Mouse (Mus musculus) kidney, embryonic 14.5 days (tissue): ENCODE measurements around the gene Adam33. TPM values are rescaled to one million over a fixed set of nuclear protein-coding genes. Genes with fewer than 3 reads are reported as not detected.
"Not testable (repeated sequence)": the region's sequence is repeated elsewhere in the genome, so short reads cannot be mapped to it uniquely, and the experiment has no call there.

Experiments
- ATAC-seq: fragments of 200-750 bp; cut with Nextera tagmentation; 2 replicates; pipeline ENCODE4 v1.8.0; 2017; ENCODE audit warnings: moderate number of reproducible peaks, mild to moderate bottlenecking, moderate TSS enrichment, moderate library complexity; ENCODE audit not compliant: low FRiP score, low TSS enrichment
- H3K27ac ChIP-seq: fragments of 300-500 bp; sonication (generic); 2 replicates; pipeline ENCODE4 v1.5.1; 2014; ENCODE audit warnings: low read depth, mild to moderate bottlenecking, low read length, moderate library complexity, mixed read lengths
- H3K27me3 ChIP-seq: fragments of 300-500 bp; sonication (generic); 2 replicates; pipeline ENCODE4 v1.6.1; 2014; ENCODE audit warnings: mild to moderate bottlenecking, low read length; ENCODE audit not compliant: control insufficient read depth, insufficient read depth
- H3K36me3 ChIP-seq: fragments of 300-500 bp; sonication (generic); 2 replicates; pipeline ENCODE4 v1.6.1; 2014; ENCODE audit warnings: low read length, mixed read lengths; ENCODE audit not compliant: control insufficient read depth, insufficient read depth
- H3K4me1 ChIP-seq: fragments of 300-500 bp; sonication (generic); 2 replicates; pipeline ENCODE4 v1.6.1; 2014; ENCODE audit warnings: low read length, mixed read lengths; ENCODE audit not compliant: control insufficient read depth, insufficient read depth
- H3K4me2 ChIP-seq: fragments of 300-500 bp; sonication (generic); replicated peaks from 2 replicates; pipeline ENCODE4 v1.6.1; 2014; ENCODE audit warnings: low read depth, mild to moderate bottlenecking, low read length
- H3K4me3 ChIP-seq: fragments of 300-500 bp; sonication (generic); 2 replicates; pipeline ENCODE4 v1.5.1; 2014; ENCODE audit warnings: mild to moderate bottlenecking, low read length
- H3K9ac ChIP-seq: fragments of 300-500 bp; sonication (generic); 2 replicates; pipeline ENCODE4 v1.6.1; 2014; ENCODE audit warnings: low read depth, mild to moderate bottlenecking, low read length, moderate library complexity
- H3K9me3 ChIP-seq: fragments of 300-500 bp; sonication (generic); 2 replicates; pipeline ENCODE4 v1.6.1; 2016; ENCODE audit warnings: low read length; ENCODE audit not compliant: control insufficient read depth
- WGBS: fragments of 180-500 bp; shearing (Covaris S2); extraction: QIAGEN DNeasy Blood & Tissue Kit; methylation state at CpG from one replicate; pipeline ENCODE4 v1.1.7; 2014; 5-methylcytosine and 5-hydroxymethylcytosine counted together
- polyA plus RNA-seq: library from polyadenylated mRNA; unstranded; fragments of >200 nt; fragmentation: Nextera tagmentation; extraction: Ambion mirVana; gene quantifications from 2 replicates; pipeline ENCODE4 v1.2.1, GENCODE M21; 2014

Gene Adam33
- polyA plus RNA-seq: 0.89 and 1.0 TPM in 2 replicates

DNA sequence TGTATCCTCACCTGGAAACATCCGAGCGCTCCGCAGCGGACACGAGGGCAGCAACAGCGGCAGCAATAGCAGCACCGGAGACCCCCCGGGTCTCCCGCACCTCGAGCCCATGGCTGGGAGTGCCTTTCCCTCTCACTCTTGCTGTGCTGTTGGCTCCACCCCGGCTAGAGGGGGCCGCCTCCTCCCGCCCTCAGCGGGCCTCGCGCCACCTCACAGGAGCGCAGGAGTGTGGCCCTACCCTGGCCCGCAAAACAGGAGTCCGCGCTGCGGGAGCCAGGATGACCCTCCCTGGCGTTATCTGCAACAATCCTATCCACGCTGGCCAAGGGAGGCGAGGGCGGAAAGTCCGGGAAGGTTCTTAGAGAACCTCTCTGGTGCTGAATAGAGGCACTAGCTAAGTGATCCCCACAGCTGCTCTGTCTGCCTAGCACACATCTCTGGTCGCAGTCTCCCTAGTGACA is at the start of gene Adam33:
Gene Adam33, minus strand, starts transcription at position 411 of the 461 bp plus-strand sequence.
- Histone ChIP-seq H3K27me3 (peaks cover 21% of the 10 kb centered on the region; the same call in 1 of the 2 replicates), H3K36me3 (no peaks in the 10 kb centered on the region), H3K9ac (peak within 1 kb of the TSS; percentile 25), H3K9me3 (no peaks in the 10 kb centered on the region), H3K4me1 (peaks cover 12% of the 10 kb centered on the region), H3K27ac (no peak within 1 kb of the TSS), H3K4me3 (peak within 1 kb of the TSS; percentile 20), H3K4me2 (peak within 1 kb of the TSS; percentile 45)
- ATAC-seq: peak; percentile 56
- WGBS: 4% methylated on average over 23 of the region's 27 CpGs

DNA sequence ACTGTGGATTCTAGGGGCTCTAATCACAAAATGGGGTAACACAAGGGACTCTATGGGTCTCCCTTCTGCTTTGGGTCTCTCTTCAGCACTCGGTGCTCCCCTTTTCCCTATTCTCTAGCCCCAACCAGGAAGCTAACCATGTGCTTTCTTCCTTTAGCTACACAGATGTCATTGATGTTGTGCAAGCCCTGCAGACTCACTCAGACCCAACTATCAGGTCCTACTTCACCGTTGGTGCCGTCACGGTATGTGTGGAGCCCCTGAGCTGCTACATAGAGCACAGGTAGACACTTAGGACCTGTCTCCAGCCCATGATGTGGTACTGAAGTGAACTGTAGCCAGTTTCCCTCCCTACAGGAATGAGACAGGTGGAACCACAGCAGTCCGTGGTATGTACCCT is 42.4 kb upstream of the Adam33 start:
- no peaks in the 10 kb centered on the region for H3K27me3 ChIP-seq
- WGBS: 91% methylated on average over 5 of the region's 5 CpGs
- no peak for ATAC-seq

DNA sequence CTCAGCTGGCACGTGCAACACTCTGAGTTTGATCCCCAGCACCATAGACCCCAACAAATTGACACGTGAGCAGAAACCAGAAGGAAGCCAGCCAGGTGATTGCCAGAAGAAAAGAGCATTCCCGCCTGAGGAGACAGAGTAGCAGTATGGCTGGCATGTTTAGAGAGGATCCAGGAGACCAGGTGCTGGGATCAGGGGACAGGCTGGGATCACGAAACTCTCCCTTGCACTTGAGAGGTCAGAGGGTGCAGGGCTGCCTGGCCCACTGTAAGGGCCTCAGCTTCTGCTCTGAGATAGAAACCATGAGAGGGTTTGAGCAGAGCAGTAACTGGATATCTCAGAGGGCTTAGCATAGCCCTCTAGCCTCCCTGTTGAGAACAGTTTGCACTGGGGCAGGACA is 41.4 kb upstream of the Adam33 start:
- not testable (repeated sequence) for H3K9ac ChIP-seq, H3K4me2 ChIP-seq, H3K27ac ChIP-seq, H3K4me1 ChIP-seq, H3K27me3 ChIP-seq, H3K4me3 ChIP-seq, H3K9me3 ChIP-seq, H3K36me3 ChIP-seq
- peak; percentile 46; the same call in 1 of the 2 replicates for ATAC-seq
- WGBS: 53% methylated on average over 4 of the region's 4 CpGs

More for the DNA sequence above, 42.4 kb upstream of the Adam33 start:
- no peak overlapping the region for H3K4me3 ChIP-seq
- no peaks in the 10 kb centered on the region for H3K9me3 ChIP-seq
- no peak overlapping the region for H3K27ac ChIP-seq
- no peak overlapping the region for H3K9ac ChIP-seq
- H3K4me1 ChIP-seq: no peaks in the 10 kb centered on the region
- no peak overlapping the region for H3K4me2 ChIP-seq
- no peaks in the 10 kb centered on the region for H3K36me3 ChIP-seq

DNA sequence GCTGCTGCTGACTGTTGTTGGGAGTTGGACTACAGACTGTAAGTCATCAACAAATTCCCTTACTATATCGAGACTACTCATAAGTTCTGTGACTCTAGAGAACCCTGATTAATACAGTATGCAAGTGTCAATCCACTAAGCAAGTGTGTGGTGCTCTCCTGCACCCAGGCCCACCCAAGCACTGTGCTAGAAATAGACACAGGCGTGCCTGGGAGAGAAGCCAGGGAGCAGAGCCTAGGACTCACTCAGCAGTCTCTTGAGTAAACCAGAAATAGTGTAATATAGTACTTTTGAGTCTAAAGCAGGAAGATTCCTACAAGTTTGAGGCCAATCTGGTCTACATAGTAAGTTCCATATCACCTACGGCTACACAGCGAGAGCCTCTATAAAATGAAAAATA is 40.4 kb upstream of the Adam33 start:
- no peaks in the 10 kb centered on the region for H3K27me3 ChIP-seq

GRCm38 (mm10) chr2:131101530-131101929 is 37.9 kb upstream of the Adam33 start:
- H3K4me2 ChIP-seq: no peak overlapping the region
- no peak overlapping the region for H3K27ac ChIP-seq
- WGBS: 76% methylated on average over 3 of the region's 3 CpGs
- no peak for ATAC-seq
- no peaks in the 10 kb centered on the region for H3K27me3 ChIP-seq
- no peaks in the 10 kb centered on the region for H3K9me3 ChIP-seq
- peaks cover 2% of the 10 kb centered on the region; the same call in 1 of the 2 replicates for H3K4me1 ChIP-seq
- no peak overlapping the region for H3K9ac ChIP-seq
- H3K36me3 ChIP-seq: no peaks in the 10 kb centered on the region
- H3K4me3 ChIP-seq: no peak overlapping the region

More for the DNA sequence above, 40.4 kb upstream of the Adam33 start:
- no peak overlapping the region for H3K4me2 ChIP-seq
- no peak overlapping the region for H3K4me3 ChIP-seq
- no peak for ATAC-seq
- H3K4me1 ChIP-seq: no peaks in the 10 kb centered on the region
- H3K36me3 ChIP-seq: no peaks in the 10 kb centered on the region
- no peaks in the 10 kb centered on the region for H3K9me3 ChIP-seq
- H3K9ac ChIP-seq: no peak overlapping the region
- H3K27ac ChIP-seq: no peak overlapping the region
- WGBS: 90% methylated on average over 4 of the region's 4 CpGs

DNA sequence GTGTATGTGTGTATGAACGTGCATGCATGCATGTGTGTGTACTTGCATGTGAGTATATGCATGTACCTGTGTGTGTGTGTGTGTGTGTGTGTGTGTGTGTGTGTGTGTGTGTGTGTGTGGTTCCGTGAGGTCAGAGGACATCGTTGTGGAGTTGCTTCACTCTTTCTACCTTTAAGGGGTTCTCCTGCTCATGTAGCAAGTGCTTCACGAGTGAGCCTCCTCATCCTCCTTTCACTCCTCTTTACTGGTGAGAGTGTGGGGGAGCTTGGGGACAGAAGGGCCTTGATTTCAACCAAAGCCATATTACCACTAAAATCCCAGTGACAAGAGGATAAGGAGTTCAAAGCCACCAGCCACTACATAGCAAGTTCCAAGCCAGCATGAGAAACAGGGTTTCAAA is 33.5 kb upstream of the Adam33 start:
- ATAC-seq: no peak
- H3K36me3 ChIP-seq: no peaks in the 10 kb centered on the region
- H3K4me3 ChIP-seq: no peak overlapping the region
- no peak overlapping the region for H3K4me2 ChIP-seq
- peak overlapping the region; percentile 92 for H3K27ac ChIP-seq
- H3K27me3 ChIP-seq: no peaks in the 10 kb centered on the region
- WGBS: 69% methylated on average over 4 of the region's 4 CpGs
- H3K9ac ChIP-seq: no peak overlapping the region
- no peaks in the 10 kb centered on the region for H3K9me3 ChIP-seq
- H3K4me1 ChIP-seq: peaks cover 5% of the 10 kb centered on the region; the same call in 1 of the 2 replicates

GRCm38 (mm10) chr2:131096101-131096795 is 32.6 kb upstream of the Adam33 start:
- WGBS: 3% methylated on average over 9 of the region's 9 CpGs
- peak overlapping the region; percentile 31 for H3K4me2 ChIP-seq
- ATAC-seq: peak; percentile 91
- no peaks in the 10 kb centered on the region for H3K36me3 ChIP-seq
- H3K27ac ChIP-seq: peak overlapping the region; percentile 92
- H3K9ac ChIP-seq: no peak overlapping the region; the same call in 1 of the 2 replicates
- H3K9me3 ChIP-seq: no peaks in the 10 kb centered on the region
- peak overlapping the region; percentile 16; the same call in 1 of the 2 replicates for H3K4me3 ChIP-seq
- H3K27me3 ChIP-seq: no peaks in the 10 kb centered on the region
- peaks cover 5% of the 10 kb centered on the region; the same call in 1 of the 2 replicates for H3K4me1 ChIP-seq

DNA sequence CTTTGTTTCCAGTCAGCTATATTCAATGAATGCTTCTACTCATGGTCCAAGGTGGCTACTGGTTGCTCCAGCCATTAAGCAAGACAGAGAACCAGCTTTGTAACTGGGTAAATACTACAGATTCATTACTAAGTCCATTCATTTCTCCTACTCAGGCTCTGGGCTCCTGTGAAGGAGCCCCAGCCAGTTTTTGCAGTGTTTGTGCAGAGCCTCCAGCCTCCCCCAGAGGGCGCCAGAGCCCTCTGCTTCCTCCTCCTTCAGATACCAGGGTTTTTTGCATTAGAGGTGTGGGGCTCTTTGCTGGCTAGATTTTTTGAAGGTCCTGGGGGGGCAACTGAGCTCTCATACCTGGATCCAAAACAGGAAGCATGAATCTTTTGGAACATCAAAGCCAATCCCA is 31.2 kb upstream of the Adam33 start:
- H3K36me3 ChIP-seq: no peaks in the 10 kb centered on the region
- no peak overlapping the region for H3K4me3 ChIP-seq
- no peak overlapping the region for H3K27ac ChIP-seq
- no peaks in the 10 kb centered on the region for H3K9me3 ChIP-seq
- no peak overlapping the region for H3K4me2 ChIP-seq
- H3K4me1 ChIP-seq: peaks cover 5% of the 10 kb centered on the region; the same call in 1 of the 2 replicates
- H3K27me3 ChIP-seq: no peaks in the 10 kb centered on the region
- ATAC-seq: peak; percentile 33
- WGBS: 0% methylated on average over 1 of the region's 1 CpGs
- H3K9ac ChIP-seq: no peak overlapping the region

GRCm38 (mm10) chr2:131093577-131093976 is 30.0 kb upstream of the Adam33 start:
- no peak overlapping the region for H3K9ac ChIP-seq
- no peaks in the 10 kb centered on the region for H3K9me3 ChIP-seq
- peaks cover 5% of the 10 kb centered on the region; the same call in 1 of the 2 replicates for H3K4me1 ChIP-seq
- no peaks in the 10 kb centered on the region for H3K36me3 ChIP-seq
- 79% methylated on average over 5 of the region's 5 CpGs for WGBS
- H3K27ac ChIP-seq: no peak overlapping the region
- no peak for ATAC-seq
- no peak overlapping the region for H3K4me2 ChIP-seq
- no peaks in the 10 kb centered on the region for H3K27me3 ChIP-seq
- H3K4me3 ChIP-seq: no peak overlapping the region
